Comparison of ENCODE assay signal across 14 mouse cellular contexts in genomic region chr5:100127283-100127682, GRCm38 (mm10). TPM values are rescaled to one million over a fixed set of nuclear protein-coding genes. Genes with fewer than 3 reads are reported as not detected.
DNase-seq lines count a peak whose midpoint lies in the region; ATAC-seq and TF ChIP-seq lines count a peak whose summit lies in the region.
"Had no signal": no experiment of that assay in that cellular context is flagged by ENCODE, and none has a peak within 500 bp of the region (broad histone marks: within the 10 kb centered on the region; RNA-seq: fewer than 3 reads in every experiment).

No protein-coding gene starts in this region.

- H3K36me3 ChIP-seq in forebrain, embryonic 15.5 days = no peaks in the 10 kb centered on the region
- H3K36me3 ChIP-seq in forebrain, embryonic 12.5 days (replicated peaks) = no peaks in the 10 kb centered on the region
- no peaks in the 10 kb centered on the region for H3K36me3 ChIP-seq in lung, embryonic 15.5 days
- no peaks in the 10 kb centered on the region for H3K36me3 ChIP-seq in midbrain, postnatal 0 days (ENCODE audit: insufficient read depth, low read length)
- H3K36me3 ChIP-seq: midbrain, embryonic 15.5 days had no signal

- no peak for TF ChIP-seq CTCF in midbrain, postnatal 0 days (IDR thresholded peaks at IDR 0.05)

- H3K4me2 ChIP-seq in forebrain, embryonic 15.5 days (replicated peaks) = no peak overlapping the region
- no peak overlapping the region for H3K4me2 ChIP-seq in forebrain, embryonic 12.5 days
- no peak overlapping the region for H3K4me2 ChIP-seq in lung, embryonic 15.5 days
- no peak overlapping the region for H3K4me2 ChIP-seq in midbrain, postnatal 0 days (ENCODE audit: low read depth, low read length, poor library complexity, severe bottlenecking)
- H3K4me2 ChIP-seq: midbrain, embryonic 15.5 days had no signal

- no peak overlapping the region for H3K9ac ChIP-seq in forebrain, embryonic 15.5 days (replicated peaks)
- no peak overlapping the region for H3K9ac ChIP-seq in forebrain, embryonic 12.5 days
- H3K9ac ChIP-seq in lung, embryonic 15.5 days = no peak overlapping the region
- H3K9ac ChIP-seq in midbrain, postnatal 0 days (replicated peaks; ENCODE audit: low read length, poor library complexity, severe bottlenecking) = no peak overlapping the region
- H3K9ac ChIP-seq: liver, postnatal 0 days; midbrain, embryonic 15.5 days had no signal

- H3K4me1 ChIP-seq in forebrain, embryonic 15.5 days = peaks cover 10% of the 10 kb centered on the region
- H3K4me1 ChIP-seq in forebrain, embryonic 12.5 days = no peaks in the 10 kb centered on the region
- peaks cover 12% of the 10 kb centered on the region; the same call in 1 of the 2 replicates for H3K4me1 ChIP-seq in lung, embryonic 15.5 days
- H3K4me1 ChIP-seq in midbrain, postnatal 0 days (ENCODE audit: insufficient read depth, low read length) = no peaks in the 10 kb centered on the region
- H3K4me1 ChIP-seq: midbrain, embryonic 15.5 days had no signal

- ATAC-seq in forebrain, embryonic 15.5 days (replicated peaks) = no peak
- no peak for ATAC-seq in forebrain, embryonic 12.5 days (ENCODE audit: low FRiP score)
- peak; percentile 92 for ATAC-seq in lung, embryonic 15.5 days (ENCODE audit: borderline replicate concordance, extremely low read depth, low FRiP score, low TSS enrichment)
- no peak for ATAC-seq in activated CD4-positive, CD25-positive, alpha-beta regulatory T cell, adult 4 months
- no peak for ATAC-seq in midbrain, postnatal 0 days (ENCODE audit: low FRiP score)
- ATAC-seq: liver, postnatal 0 days; midbrain, embryonic 15.5 days had no signal

- DNase-seq in layer of hippocampus, adult 11-12 months (ENCODE audit: low spot score) = peak; percentile 42
- DNase-seq in layer of hippocampus, adult 18-20 months (ENCODE audit: low spot score in 2 of 2) = no peak
- peak; percentile 21 for DNase-seq in adrenal gland, postnatal 14 days
- DNase-seq in midbrain, postnatal 0 days (ENCODE audit: low spot score) = no peak
- DNase-seq: cerebellum, adult 2 months; gastrocnemius, postnatal 25 days; liver, postnatal 0 days; right cerebral cortex, postnatal 14 days had no signal

- no peaks in the 10 kb centered on the region for H3K9me3 ChIP-seq in forebrain, embryonic 15.5 days
- no peaks in the 10 kb centered on the region for H3K9me3 ChIP-seq in forebrain, embryonic 12.5 days
- no peaks in the 10 kb centered on the region for H3K9me3 ChIP-seq in lung, embryonic 15.5 days
- no peaks in the 10 kb centered on the region for H3K9me3 ChIP-seq in midbrain, postnatal 0 days (ENCODE audit: low read length)
- H3K9me3 ChIP-seq: midbrain, embryonic 15.5 days had no signal

- no peak overlapping the region for H3K4me3 ChIP-seq in forebrain, embryonic 15.5 days
- H3K4me3 ChIP-seq in forebrain, embryonic 12.5 days (replicated peaks) = no peak overlapping the region
- H3K4me3 ChIP-seq in lung, embryonic 15.5 days = no peak overlapping the region
- H3K4me3 ChIP-seq in midbrain, postnatal 0 days (ENCODE audit: low read depth, low read length) = no peak overlapping the region
- H3K4me3 ChIP-seq: midbrain, embryonic 15.5 days had no signal

- H3K27ac ChIP-seq in forebrain, embryonic 15.5 days (replicated peaks) = peak overlapping the region; percentile 20; the same call in 1 of the 2 replicates
- no peak overlapping the region for H3K27ac ChIP-seq in forebrain, embryonic 12.5 days
- H3K27ac ChIP-seq in lung, embryonic 15.5 days = peak overlapping the region; percentile 46
- H3K27ac ChIP-seq in midbrain, postnatal 0 days (ENCODE audit: low read depth, low read length) = no peak overlapping the region

- H3K27me3 ChIP-seq in forebrain, embryonic 15.5 days = no peaks in the 10 kb centered on the region
- H3K27me3 ChIP-seq in forebrain, embryonic 12.5 days = no peaks in the 10 kb centered on the region
- no peaks in the 10 kb centered on the region for H3K27me3 ChIP-seq in lung, embryonic 15.5 days
- H3K27me3 ChIP-seq in midbrain, postnatal 0 days (ENCODE audit: insufficient read depth, low read length) = no peaks in the 10 kb centered on the region
- H3K27me3 ChIP-seq: midbrain, embryonic 15.5 days had no signal

- WGBS in forebrain, embryonic 15.5 days = 75% methylated on average over 8 of the region's 8 CpGs
- 83% methylated on average over 8 of the region's 8 CpGs for WGBS in forebrain, embryonic 12.5 days
- WGBS in lung, embryonic 15.5 days = 28% methylated on average over 8 of the region's 8 CpGs
- 69% methylated on average over 8 of the region's 8 CpGs for WGBS in midbrain, postnatal 0 days

RNA-seq across cellular contexts. Expression of gene Tmem150c, which starts 32.3 kb away (rescaled TPM):
- polyA plus RNA-seq in forebrain, embryonic 15.5 days (2015; fragmentation: Nextera tagmentation; extraction: Ambion mirVana) = 31.8 and 32.1 TPM in 2 replicates
- polyA plus RNA-seq in forebrain, embryonic 12.5 days (2016; fragmentation: Nextera tagmentation; extraction: Ambion mirVana) = 5.8 and 6.3 TPM in 2 replicates
- total RNA-seq in layer of hippocampus, adult 18-20 months (2021) = 10 to 100 TPM; 81.6 to 81.9 TPM
- 13.9 and 15.0 TPM in 2 replicates for total RNA-seq in adrenal gland, postnatal 14 days (2021)
- 7.9 and 9.8 TPM in 2 replicates for polyA plus RNA-seq in lung, embryonic 15.5 days (2015; fragmentation: Nextera tagmentation; extraction: Ambion mirVana)
- not detected for polyA plus RNA-seq in activated CD4-positive, CD25-positive, alpha-beta regulatory T cell, adult 4 months (2017; shearing (Covaris generic))
- 63.7 and 83.0 TPM in 2 replicates for total RNA-seq in midbrain, postnatal 0 days (2014; rRNA removed)
- 42.9 and 49.1 TPM in 2 replicates for polyA plus RNA-seq in midbrain, postnatal 0 days (2015; fragmentation: Nextera tagmentation; extraction: Ambion mirVana)
- polyA plus RNA-seq: C2C12 had no signal

Comparison
In these comparisons a context has a peak if more than half of its experiments do, and no peak if none do; other contexts are left out.
1. H3K27ac ChIP-seq: peak in forebrain, embryonic 15.5 days (single experiment) and lung, embryonic 15.5 days (single experiment); none in forebrain, embryonic 12.5 days (single experiment) and midbrain, postnatal 0 days (single experiment).
2. DNase-seq: peak in layer of hippocampus, adult 11-12 months (single experiment) and adrenal gland, postnatal 14 days (single experiment); none in layer of hippocampus, adult 18-20 months (0 of 2) and midbrain, postnatal 0 days (single experiment).